Mouse (Mus musculus): ENCODE results near the gene 1700024P04Rik. TPM values are rescaled to one million over a fixed set of nuclear protein-coding genes. Genes with fewer than 3 reads are reported as not detected.

Gene 1700024P04Rik
- total RNA-seq, 1 experiment from 2014 or later: not detected

Other genes with a start within 250 kb of the 1700024P04Rik start
- gene Fcho2, start 169.1 kb downstream of the 1700024P04Rik start, total RNA-seq (2017): 92.8 to 137 TPM (median 105 TPM) in 3 replicates
- 54.7 to 101 TPM (median 55.1 TPM) in 3 replicates for gene Tnpo1, start 58.2 kb downstream of the 1700024P04Rik start, total RNA-seq (2017)
- gene Zfp366, start 200.3 kb upstream of the 1700024P04Rik start, total RNA-seq (2017): under 0.01 to 0.10 TPM in 2 of 3 replicates, not detected in the other

Measured in monocyte, adult 5-6 weeks (primary cell).